Mouse (Mus musculus) intestine, embryonic 16.5 days (tissue): Measurements from ENCODE around the gene Prkar2a. TPM values are rescaled to one million over a fixed set of nuclear protein-coding genes. Genes with fewer than 3 reads are reported as not detected.

Source experiments
- ATAC-seq: fragments of 200-750 bp; cut with Nextera tagmentation; 2 replicates; pipeline ENCODE4 v1.8.0; 2017; ENCODE audit warnings: moderate TSS enrichment, moderate library complexity
- H3K27ac ChIP-seq: fragments of 300-500 bp; sonication (generic); 2 replicates; pipeline ENCODE4 v1.5.1; 2014; ENCODE audit warnings: mild to moderate bottlenecking, low read length
- H3K27me3 ChIP-seq: fragments of 300-500 bp; sonication (generic); replicated peaks from 2 replicates; pipeline ENCODE4 v1.6.1; 2014; ENCODE audit warnings: low read length, control low read depth, mixed read lengths; ENCODE audit not compliant: control insufficient read depth, insufficient read depth
- H3K36me3 ChIP-seq: fragments of 300-500 bp; sonication (generic); 2 replicates; pipeline ENCODE4 v1.6.1; 2014; ENCODE audit warnings: low read length, control low read depth; ENCODE audit not compliant: control insufficient read depth, insufficient read depth
- H3K4me1 ChIP-seq: fragments of 300-500 bp; sonication (generic); 2 replicates; pipeline ENCODE4 v1.6.1; 2014; ENCODE audit warnings: low read length, control low read depth, mixed read lengths; ENCODE audit not compliant: control insufficient read depth, insufficient read depth
- H3K4me2 ChIP-seq: fragments of 300-500 bp; sonication (generic); 2 replicates; pipeline ENCODE4 v1.6.1; 2014; ENCODE audit warnings: low read depth, low read length, control low read depth
- H3K4me3 ChIP-seq: fragments of 300-500 bp; sonication (generic); 2 replicates; pipeline ENCODE4 v1.5.1; 2014; ENCODE audit warnings: mild to moderate bottlenecking, low read length
- H3K9ac ChIP-seq: fragments of 300-500 bp; sonication (generic); 2 replicates; pipeline ENCODE4 v1.6.1; 2014; ENCODE audit warnings: low read depth, low read length
- H3K9me3 ChIP-seq: fragments of 300-500 bp; sonication (generic); 2 replicates; pipeline ENCODE4 v1.6.1; 2016; ENCODE audit warnings: low read length, control low read depth; ENCODE audit not compliant: control insufficient read depth
- WGBS: fragments of 180-500 bp; shearing (Covaris S2); extraction: QIAGEN DNeasy Blood & Tissue Kit; methylation state at CpG from one replicate; pipeline ENCODE4 v1.1.7; 2014; 5-methylcytosine and 5-hydroxymethylcytosine counted together
- polyA plus RNA-seq: library from polyadenylated mRNA; unstranded; fragments of >200 nt; fragmentation: Nextera tagmentation; extraction: Ambion mirVana; gene quantifications from 2 replicates; pipeline ENCODE4 v1.2.1, GENCODE M21; 2015

Gene Prkar2a
- polyA plus RNA-seq, 1 experiment from 2014 or later, result 32.8 TPM

- no peak overlapping the region for H3K9ac ChIP-seq
- no peak for ATAC-seq
- no peaks in the 10 kb centered on the region for H3K4me1 ChIP-seq
- 53% methylated on average over 6 of the region's 6 CpGs for WGBS
- no peak overlapping the region for H3K27ac ChIP-seq
- H3K27me3 ChIP-seq, result no peaks in the 10 kb centered on the region
- no peak overlapping the region for H3K4me3 ChIP-seq
- no peaks in the 10 kb centered on the region for H3K36me3 ChIP-seq
- H3K9me3 ChIP-seq, result no peaks in the 10 kb centered on the region; the same call in 1 of the 2 replicates
- H3K4me2 ChIP-seq, result no peak overlapping the region
These were observed 68.3 kb downstream of the Prkar2a start for GRCm38 (mm10) chr9:108757406-108757805.

GRCm38 (mm10) chr9:108759121-108759520 lies 70.0 kb downstream of the Prkar2a start:
- no peak overlapping the region for H3K27ac ChIP-seq
- H3K4me2 ChIP-seq, result no peak overlapping the region
- WGBS, result 93% methylated on average over 20 of the region's 20 CpGs
- no peaks in the 10 kb centered on the region for H3K4me1 ChIP-seq
- H3K36me3 ChIP-seq, result no peaks in the 10 kb centered on the region
- H3K27me3 ChIP-seq, result no peaks in the 10 kb centered on the region
- no peak overlapping the region for H3K4me3 ChIP-seq
- no peaks in the 10 kb centered on the region; the same call in 1 of the 2 replicates for H3K9me3 ChIP-seq
- ATAC-seq, result no peak
- no peak overlapping the region for H3K9ac ChIP-seq

GRCm38 (mm10) chr9:108759805-108760204 lies 70.7 kb downstream of the Prkar2a start:
- Histone ChIP-seq H3K4me2 (no peak overlapping the region), H3K9ac (no peak overlapping the region), H3K36me3 (no peaks in the 10 kb centered on the region), H3K4me3 (no peak overlapping the region), H3K4me1 (no peaks in the 10 kb centered on the region), H3K27me3 (no peaks in the 10 kb centered on the region), H3K27ac (no peak overlapping the region), H3K9me3 (no peaks in the 10 kb centered on the region; the same call in 1 of the 2 replicates)
- no peak for ATAC-seq
- 59% methylated on average over 2 of the region's 2 CpGs for WGBS

GRCm38 (mm10) chr9:108761561-108761960 lies 72.4 kb downstream of the Prkar2a start:
- Histone ChIP-seq H3K9ac (no peak overlapping the region), H3K27ac (no peak overlapping the region), H3K27me3 (no peaks in the 10 kb centered on the region), H3K4me1 (no peaks in the 10 kb centered on the region), H3K9me3 (no peaks in the 10 kb centered on the region; the same call in 1 of the 2 replicates), H3K36me3 (no peaks in the 10 kb centered on the region), H3K4me2 (no peak overlapping the region), H3K4me3 (no peak overlapping the region)
- no peak for ATAC-seq

GRCm38 (mm10) chr9:108764971-108765370 lies 75.9 kb downstream of the Prkar2a start:
- no peaks in the 10 kb centered on the region for H3K27me3 ChIP-seq
- H3K36me3 ChIP-seq, result no peaks in the 10 kb centered on the region
- H3K4me1 ChIP-seq, result no peaks in the 10 kb centered on the region
- no peak overlapping the region for H3K4me3 ChIP-seq
- H3K9ac ChIP-seq, result no peak overlapping the region
- no peak for ATAC-seq
- no peaks in the 10 kb centered on the region for H3K9me3 ChIP-seq
- no peak overlapping the region for H3K27ac ChIP-seq
- H3K4me2 ChIP-seq, result no peak overlapping the region
- WGBS, result 60% methylated on average over 10 of the region's 10 CpGs

- 84% methylated on average over 4 of the region's 4 CpGs for WGBS
- Histone ChIP-seq H3K27me3 (no peaks in the 10 kb centered on the region), H3K36me3 (no peaks in the 10 kb centered on the region), H3K27ac (no peak overlapping the region), H3K4me1 (0 out of 2 replicates have a peak, but pooled peaks cover 4% of the 10 kb centered on the region), H3K4me3 (no peak overlapping the region), H3K9ac (no peak overlapping the region), H3K4me2 (no peak overlapping the region), H3K9me3 (no peaks in the 10 kb centered on the region)
- no peak for ATAC-seq
These were observed 87.5 kb downstream of the Prkar2a start for GRCm38 (mm10) chr9:108776614-108777013.

- no peaks in the 10 kb centered on the region for H3K27me3 ChIP-seq
- 0 out of 2 replicates have a peak, but pooled peaks cover 4% of the 10 kb centered on the region for H3K4me1 ChIP-seq
- no peaks in the 10 kb centered on the region for H3K36me3 ChIP-seq
- H3K9ac ChIP-seq, result no peak overlapping the region
- ATAC-seq, result no peak
- no peak overlapping the region for H3K4me2 ChIP-seq
- no peaks in the 10 kb centered on the region for H3K9me3 ChIP-seq
- no peak overlapping the region for H3K27ac ChIP-seq
- H3K4me3 ChIP-seq, result no peak overlapping the region
- 73% methylated on average over 4 of the region's 4 CpGs for WGBS
These were observed 88.2 kb downstream of the Prkar2a start for GRCm38 (mm10) chr9:108777276-108777675.

- Histone ChIP-seq H3K36me3 (no peaks in the 10 kb centered on the region), H3K27me3 (no peaks in the 10 kb centered on the region), H3K4me3 (no peak overlapping the region), H3K4me1 (peaks cover 14% of the 10 kb centered on the region), H3K4me2 (no peak overlapping the region), H3K9me3 (no peaks in the 10 kb centered on the region), H3K9ac (no peak overlapping the region), H3K27ac (peak overlapping the region; percentile 47)
- no peak for ATAC-seq
- WGBS, result 45% methylated on average over 5 of the region's 5 CpGs
These were observed 91.8 kb downstream of the Prkar2a start for GRCm38 (mm10) chr9:108780959-108781358.

GRCm38 (mm10) chr9:108781891-108782290 lies 92.8 kb downstream of the Prkar2a start:
- Histone ChIP-seq H3K9ac (no peak overlapping the region), H3K4me3 (no peak overlapping the region), H3K9me3 (no peaks in the 10 kb centered on the region), H3K27ac (peak overlapping the region; percentile 65), H3K27me3 (no peaks in the 10 kb centered on the region), H3K4me2 (no peak overlapping the region), H3K4me1 (peaks cover 21% of the 10 kb centered on the region), H3K36me3 (no peaks in the 10 kb centered on the region)
- 47% methylated on average over 4 of the region's 4 CpGs for WGBS
- ATAC-seq, result peak; percentile 63

GRCm38 (mm10) chr9:108782836-108783547 lies 93.9 kb downstream of the Prkar2a start:
- Histone ChIP-seq H3K27me3 (no peaks in the 10 kb centered on the region), H3K36me3 (no peaks in the 10 kb centered on the region), H3K4me1 (peaks cover 25% of the 10 kb centered on the region), H3K4me2 (peak overlapping the region; percentile 57), H3K9me3 (no peaks in the 10 kb centered on the region), H3K27ac (peak overlapping the region; percentile 65), H3K9ac (peak overlapping the region; percentile 59), H3K4me3 (peak overlapping the region; percentile 81)
- WGBS, result 27% methylated on average over 9 of the region's 9 CpGs
- no peak for ATAC-seq
